Mouse (Mus musculus) ES-E14 (cell line): Measurements from ENCODE around the gene Carnmt1. TPM values are rescaled to one million over a fixed set of nuclear protein-coding genes. Genes with fewer than 3 reads are reported as not detected.

Experiments
- DNase-seq: peaks from one replicate; pipeline ENCODE4 v3.0.0-alpha.2; 2013; ENCODE audit warnings: low read depth, low spot score
- H3K27ac ChIP-seq: 2 replicates; pipeline ENCODE4 v1.5.1; 2012; ENCODE audit warnings: low read depth, mild to moderate bottlenecking, low read length, moderate library complexity, mixed read lengths; ENCODE audit not compliant: poor library complexity, insufficient read depth, severe bottlenecking
- H3K36me3 ChIP-seq: 2 replicates; pipeline ENCODE4 v1.6.1; 2012; ENCODE audit warnings: mild to moderate bottlenecking, low read length, moderate library complexity, mixed read lengths; ENCODE audit not compliant: control insufficient read depth, poor library complexity, insufficient read depth, severe bottlenecking
- H3K4me1 ChIP-seq, 2 experiments: fragments of 150-350 bp in 1 of 2; sonication (generic) in 1 of 2; 2 replicates each; pipeline ENCODE4 v1.6.1; 2012; ENCODE audit warnings: low read length in 2 of 2, mild to moderate bottlenecking in 1 of 2, mixed read lengths in 1 of 2; ENCODE audit not compliant: control insufficient read depth in 2 of 2, insufficient read depth in 2 of 2, poor library complexity in 1 of 2
- H3K4me3 ChIP-seq, 2 experiments: fragments of 150-350 bp in 1 of 2; sonication (generic) in 1 of 2; 2 replicates each; pipeline ENCODE4 v1.5.1; 2012; ENCODE audit warnings: low read length in 2 of 2, low read depth in 1 of 2, mild to moderate bottlenecking in 1 of 2, mixed read lengths in 1 of 2; ENCODE audit not compliant: insufficient read depth in 1 of 2, poor library complexity in 1 of 2, severe bottlenecking in 1 of 2
- H3K9ac ChIP-seq: 2 replicates; pipeline ENCODE4 v1.6.1; 2012; ENCODE audit warnings: low read depth, mild to moderate bottlenecking, low read length, mixed read lengths; ENCODE audit not compliant: poor library complexity, insufficient read depth, severe bottlenecking
- H3K9me3 ChIP-seq: fragments of 150-350 bp; sonication (generic); 2 replicates; pipeline ENCODE4 v1.6.1; 2012; ENCODE audit warnings: low read depth, mild to moderate bottlenecking, low read length; ENCODE audit not compliant: control insufficient read depth, insufficient read depth
- CHD2 ChIP-seq: IDR thresholded peaks from 2 replicates; pipeline ENCODE4 v1.6.1; 2014; ENCODE audit warnings: mild to moderate bottlenecking, low read depth, low read length, inconsistent platforms
- HCFC1 ChIP-seq: IDR thresholded peaks from 2 replicates; pipeline ENCODE4 v1.6.1; 2012; ENCODE audit warnings: low read length, inconsistent platforms, borderline replicate concordance; ENCODE audit not compliant: insufficient read depth
- MAFK ChIP-seq: IDR thresholded peaks from 2 replicates; pipeline ENCODE4 v1.6.1; 2014; ENCODE audit warnings: mild to moderate bottlenecking, low read depth, low read length, inconsistent platforms; ENCODE audit not compliant: insufficient read depth
- ZC3H11A ChIP-seq: IDR thresholded peaks from 2 replicates; pipeline ENCODE4 v1.6.1; 2012; ENCODE audit warnings: low read depth, mild to moderate bottlenecking, inconsistent platforms, low read length, borderline replicate concordance
- ZNF384 ChIP-seq: IDR thresholded peaks from 2 replicates; pipeline ENCODE4 v1.6.1; 2012; ENCODE audit warnings: low read depth, low read length, inconsistent platforms
- in situ Hi-C, 2 experiments: fragments of 600-800 bp; cut with MboI; formaldehyde crosslinking; loops; one replicate each; pipeline ENCODE4 v1.15.1; 2025; ENCODE audit warnings: low sequenced_read_pairs in 2 of 2, inconsistent platforms in 1 of 2; ENCODE audit not compliant: unreplicated experiment in 2 of 2
- total RNA-seq: library from RNA; depleted of rRNA; stranded (reverse); fragments of 300-350 nt; gene quantifications from 2 replicates; pipeline ENCODE4 v1.2.3, GENCODE M21; 2012

The Carnmt1 gene
- total RNA-seq, 1 experiment: 23.6 TPM

GRCm38 (mm10) chr19:18687556-18687955 lies 17.0 kb downstream of the Carnmt1 start:
- in situ Hi-C loops: no loop called here
- DNase-seq: no peak

GRCm38 (mm10) chr19:18692176-18692575 lies 21.6 kb downstream of the Carnmt1 start:
- 0 out of 4 replicates have a peak, but pooled peaks cover 0 to 2% of the 10 kb centered on the region in 2 experiments for H3K4me1 ChIP-seq
- DNase-seq: no peak
- H3K9ac ChIP-seq: no peak overlapping the region
- H3K4me3 ChIP-seq: no peak overlapping the region
- H3K36me3 ChIP-seq: peaks cover 1% of the 10 kb centered on the region
- no peak overlapping the region for H3K27ac ChIP-seq
- H3K9me3 ChIP-seq: no peaks in the 10 kb centered on the region
- in situ Hi-C loops: no loop called here
- no peak for TF ChIP-seq ZC3H11A
- TF ChIP-seq ZNF384: no peak
- TF ChIP-seq HCFC1: no peak
- TF ChIP-seq MAFK: no peak
- no peak for TF ChIP-seq CHD2

More at GRCm38 (mm10) chr19:18687556-18687955, 17.0 kb downstream of the Carnmt1 start:
- TF ChIP-seq ZC3H11A: no peak
- no peak overlapping the region for H3K4me3 ChIP-seq
- H3K9me3 ChIP-seq: no peaks in the 10 kb centered on the region
- H3K36me3 ChIP-seq: peaks cover 1% of the 10 kb centered on the region
- H3K9ac ChIP-seq: no peak overlapping the region
- H3K27ac ChIP-seq: no peak overlapping the region
- H3K4me1 ChIP-seq: no peaks in the 10 kb centered on the region

GRCm38 (mm10) chr19:18692768-18693167 lies 22.2 kb downstream of the Carnmt1 start:
- Histone ChIP-seq H3K4me3 (no peak overlapping the region), H3K36me3 (no peaks in the 10 kb centered on the region; the same call in 1 of the 2 replicates), H3K4me1 (0 out of 4 replicates have a peak, but pooled peaks cover 0 to 2% of the 10 kb centered on the region in 2 experiments), H3K9ac (no peak overlapping the region), H3K9me3 (no peaks in the 10 kb centered on the region), H3K27ac (no peak overlapping the region)
- DNase-seq: no peak
- TF ChIP-seq ZNF384 (no peak), HCFC1 (no peak), MAFK (no peak), ZC3H11A (no peak), CHD2 (no peak)
- in situ Hi-C loops: no loop called here

GRCm38 (mm10) chr19:18695116-18695515 lies 24.6 kb downstream of the Carnmt1 start:
- no peaks in the 10 kb centered on the region; the same call in 1 of the 2 replicates for H3K36me3 ChIP-seq
- no peak for DNase-seq
- H3K9me3 ChIP-seq: no peaks in the 10 kb centered on the region
- H3K4me3 ChIP-seq: no peak overlapping the region
- H3K27ac ChIP-seq: no peak overlapping the region
- in situ Hi-C loops: no loop called here
- H3K4me1 ChIP-seq: 0 out of 4 replicates have a peak, but pooled peaks cover 0 to 2% of the 10 kb centered on the region in 2 experiments
- H3K9ac ChIP-seq: no peak overlapping the region
- no peak for TF ChIP-seq ZC3H11A
- TF ChIP-seq MAFK: no peak
- TF ChIP-seq HCFC1: no peak
- TF ChIP-seq CHD2: no peak
- no peak for TF ChIP-seq ZNF384

GRCm38 (mm10) chr19:18695552-18695951 lies 25.0 kb downstream of the Carnmt1 start:
- no peak for TF ChIP-seq ZC3H11A
- Histone ChIP-seq H3K27ac (no peak overlapping the region), H3K9me3 (no peaks in the 10 kb centered on the region), H3K4me1 (0 out of 4 replicates have a peak, but pooled peaks cover 0 to 2% of the 10 kb centered on the region in 2 experiments), H3K36me3 (no peaks in the 10 kb centered on the region; the same call in 1 of the 2 replicates), H3K4me3 (no peak overlapping the region), H3K9ac (no peak overlapping the region)
- in situ Hi-C loops: no loop called here
- no peak for DNase-seq
